Mouse (Mus musculus): ENCODE data around the gene Trim69.

Gene Trim69

GRCm38 (mm10) chr2:122153681-122154365 lies 6.7 kb upstream of the Trim69 start:
- DNase-seq (ENCODE audit: low spot score in 2 of 2) = no peak

GRCm38 (mm10) chr2:122154479-122154878 lies 6.0 kb upstream of the Trim69 start:
- DNase-seq (ENCODE audit: low spot score in 2 of 2) = no peak

- DNase-seq (ENCODE audit: low spot score in 2 of 2) = no peak
Measured at GRCm38 (mm10) chr2:122155292-122155691, 5.2 kb upstream of the Trim69 start.

- no peak for DNase-seq (ENCODE audit: low spot score in 2 of 2)
Measured at GRCm38 (mm10) chr2:122156051-122156700, 4.3 kb upstream of the Trim69 start.

- no peak for DNase-seq (ENCODE audit: low spot score in 2 of 2)
Measured at GRCm38 (mm10) chr2:122157561-122157960, 2.9 kb upstream of the Trim69 start.

GRCm38 (mm10) chr2:122158362-122158802 lies 2.1 kb upstream of the Trim69 start:
- DNase-seq (ENCODE audit: low spot score in 2 of 2) = no peak

GRCm38 (mm10) chr2:122159667-122160066 lies 833 bp upstream of the Trim69 start:
- DNase-seq (ENCODE audit: low spot score in 2 of 2) = no peak

- DNase-seq (ENCODE audit: low spot score in 2 of 2) = no peak
Measured at GRCm38 (mm10) chr2:122161542-122161941, 1.0 kb downstream of the Trim69 start.

GRCm38 (mm10) chr2:122162529-122162928 lies 2.0 kb downstream of the Trim69 start:
- no peak for DNase-seq (ENCODE audit: low spot score in 2 of 2)

- DNase-seq (ENCODE audit: low spot score in 2 of 2) = no peak
Measured at GRCm38 (mm10) chr2:122163430-122164195, 3.1 kb downstream of the Trim69 start.

GRCm38 (mm10) chr2:122164293-122164692 lies 3.8 kb downstream of the Trim69 start:
- no peak for DNase-seq (ENCODE audit: low spot score in 2 of 2)

- no peak for DNase-seq (ENCODE audit: low spot score in 2 of 2)
Measured at GRCm38 (mm10) chr2:122171292-122171691, 10.8 kb downstream of the Trim69 start.

GRCm38 (mm10) chr2:122172188-122172587 lies 11.7 kb downstream of the Trim69 start:
- DNase-seq (ENCODE audit: low spot score in 2 of 2) = no peak

- DNase-seq (ENCODE audit: low spot score in 2 of 2) = no peak
Measured at GRCm38 (mm10) chr2:122180051-122180822, 19.7 kb downstream of the Trim69 start.

- no peak for DNase-seq (ENCODE audit: low spot score in 2 of 2)
Measured at GRCm38 (mm10) chr2:122185086-122185485, 24.6 kb downstream of the Trim69 start.

- no peak for DNase-seq (ENCODE audit: low spot score in 2 of 2)
Measured at GRCm38 (mm10) chr2:122186106-122186505, 25.6 kb downstream of the Trim69 start, which contains the start of the genes Patl2 and Terb2. Gene Patl2, minus strand, starts transcription at chr2:122186189. Gene Terb2, plus strand, starts transcription at chr2:122186272.

- no peak for DNase-seq (ENCODE audit: low spot score in 2 of 2)
Measured at GRCm38 (mm10) chr2:122186751-122187150, 26.3 kb downstream of the Trim69 start.

- no peak for DNase-seq (ENCODE audit: low spot score in 2 of 2)
Measured at GRCm38 (mm10) chr2:122191849-122192248, 31.3 kb downstream of the Trim69 start.

- DNase-seq (ENCODE audit: low spot score in 2 of 2) = no peak
Measured at GRCm38 (mm10) chr2:122194509-122194929, 34.0 kb downstream of the Trim69 start.

- no peak for DNase-seq (ENCODE audit: low spot score in 2 of 2)
Measured at GRCm38 (mm10) chr2:122201501-122201900, 41.0 kb downstream of the Trim69 start.

GRCm38 (mm10) chr2:122206440-122207107 lies 46.1 kb downstream of the Trim69 start:
- no peak for DNase-seq (ENCODE audit: low spot score in 2 of 2)
